Mouse (Mus musculus) testis, adult 2 months (tissue): ENCODE measurements around the gene Xrcc1. TPM values are rescaled to one million over a fixed set of nuclear protein-coding genes. Genes with fewer than 3 reads are reported as not detected.

Experiments used
- H3K27ac ChIP-seq: fragments of 200-500 bp; 2 replicates; pipeline ENCODE4 v1.5.1; 2012; ENCODE audit warnings: low read depth, low read length; ENCODE audit not compliant: control insufficient read depth, insufficient read depth
- H3K27me3 ChIP-seq: fragments of 200-500 bp; 2 replicates; pipeline ENCODE4 v1.6.1; 2012; ENCODE audit warnings: mild to moderate bottlenecking, low read length, moderate library complexity; ENCODE audit not compliant: control insufficient read depth, insufficient read depth
- H3K36me3 ChIP-seq: fragments of 200-500 bp; 2 replicates; pipeline ENCODE4 v1.6.1; 2012; ENCODE audit warnings: mild to moderate bottlenecking, low read length; ENCODE audit not compliant: control insufficient read depth, insufficient read depth
- H3K4me1 ChIP-seq: fragments of 200-500 bp; 2 replicates; pipeline ENCODE4 v1.6.1; 2012; ENCODE audit warnings: low read length; ENCODE audit not compliant: control insufficient read depth, insufficient read depth
- H3K4me3 ChIP-seq: fragments of 200-500 bp; 2 replicates; pipeline ENCODE4 v1.5.1; 2012; ENCODE audit warnings: low read depth, mild to moderate bottlenecking, low read length, moderate library complexity, mixed read lengths; ENCODE audit not compliant: control insufficient read depth
- CTCF ChIP-seq: fragments of 200-500 bp; IDR thresholded peaks from 2 replicates; pipeline ENCODE4 v1.5.1; 2012; ENCODE audit warnings: low read depth, mild to moderate bottlenecking, inconsistent platforms, low read length, moderate library complexity; ENCODE audit not compliant: control insufficient read depth, insufficient read depth, insufficient replicate concordance
- POLR2A ChIP-seq: fragments of 200-500 bp; IDR thresholded peaks from 2 replicates; pipeline ENCODE4 v1.6.1; 2012; ENCODE audit warnings: low read depth, mild to moderate bottlenecking, inconsistent platforms, low read length, moderate library complexity; ENCODE audit not compliant: control insufficient read depth
- polyA plus RNA-seq: library from polyadenylated mRNA; depleted of rRNA; stranded (reverse); fragments of >200 nt; gene quantifications from 2 replicates; pipeline ENCODE4 v1.2.3, GENCODE M21; 2012

Gene Xrcc1
- polyA plus RNA-seq, 1 experiment, result 69.4 TPM

GRCm38 (mm10) chr7:24586828-24587227 is 40.7 kb downstream of the Xrcc1 start:
- Histone ChIP-seq H3K27ac (no peak overlapping the region), H3K27me3 (no peaks in the 10 kb centered on the region), H3K4me3 (no peak overlapping the region), H3K4me1 (peaks cover 8% of the 10 kb centered on the region), H3K36me3 (no peaks in the 10 kb centered on the region)
- no peak for TF ChIP-seq POLR2A
- TF ChIP-seq CTCF, result no peak

- TF ChIP-seq POLR2A (no peak), CTCF (no peak)
- peaks cover 8% of the 10 kb centered on the region for H3K4me1 ChIP-seq
- no peak within 1 kb of the TSS for H3K27ac ChIP-seq
- no peaks in the 10 kb centered on the region for H3K36me3 ChIP-seq
- H3K27me3 ChIP-seq, result no peaks in the 10 kb centered on the region
- peak within 1 kb of the TSS; percentile 36; the same call in 1 of the 2 replicates for H3K4me3 ChIP-seq
Measured at GRCm38 (mm10) chr7:24587330-24588105, 41.4 kb downstream of the Xrcc1 start, which contains the start of the genes Ethe1 and Zfp575. Ethe1 (plus strand) TSS chr7:24587543. Zfp575 (minus strand) TSS chr7:24587641.

- Histone ChIP-seq H3K4me3 (no peak overlapping the region), H3K27ac (no peak overlapping the region), H3K4me1 (peaks cover 8% of the 10 kb centered on the region), H3K27me3 (no peaks in the 10 kb centered on the region), H3K36me3 (no peaks in the 10 kb centered on the region)
- no peak for TF ChIP-seq POLR2A
Measured at GRCm38 (mm10) chr7:24588336-24588735, 42.2 kb downstream of the Xrcc1 start.

GRCm38 (mm10) chr7:24591735-24592134 is 45.6 kb downstream of the Xrcc1 start:
- Histone ChIP-seq H3K4me1 (peaks cover 14% of the 10 kb centered on the region), H3K36me3 (no peaks in the 10 kb centered on the region), H3K4me3 (no peak overlapping the region), H3K27me3 (no peaks in the 10 kb centered on the region; the same call in 1 of the 2 replicates), H3K27ac (no peak overlapping the region)
- TF ChIP-seq CTCF, result no peak
- TF ChIP-seq POLR2A, result no peak

- Histone ChIP-seq H3K27ac (no peak overlapping the region), H3K4me3 (no peak overlapping the region), H3K27me3 (no peaks in the 10 kb centered on the region; the same call in 1 of the 2 replicates), H3K4me1 (peaks cover 14% of the 10 kb centered on the region), H3K36me3 (no peaks in the 10 kb centered on the region)
- TF ChIP-seq CTCF, result no peak
- TF ChIP-seq POLR2A, result no peak
Measured at GRCm38 (mm10) chr7:24592163-24592562, 46.1 kb downstream of the Xrcc1 start.

GRCm38 (mm10) chr7:24592781-24593180 is 46.7 kb downstream of the Xrcc1 start:
- TF ChIP-seq POLR2A (no peak), CTCF (no peak)
- Histone ChIP-seq H3K4me1 (peaks cover 11% of the 10 kb centered on the region), H3K27me3 (no peaks in the 10 kb centered on the region; the same call in 1 of the 2 replicates), H3K4me3 (no peak overlapping the region), H3K36me3 (no peaks in the 10 kb centered on the region), H3K27ac (no peak overlapping the region)

GRCm38 (mm10) chr7:24593621-24594308 is 47.7 kb downstream of the Xrcc1 start:
- Histone ChIP-seq H3K27me3 (no peaks in the 10 kb centered on the region; the same call in 1 of the 2 replicates), H3K27ac (no peak overlapping the region), H3K36me3 (no peaks in the 10 kb centered on the region), H3K4me3 (peak overlapping the region; percentile 79), H3K4me1 (peaks cover 11% of the 10 kb centered on the region)
- TF ChIP-seq POLR2A, result no peak
- no peak for TF ChIP-seq CTCF
